Mouse (Mus musculus) left cerebral cortex, adult 11 months (tissue): ENCODE measurements around the gene Rpp25l.
"Not testable (repeated sequence)": the region's sequence is repeated elsewhere in the genome, so short reads cannot be mapped to it uniquely, and the experiment has no call there.

Source experiments
- DNase-seq: peaks from one replicate; pipeline ENCODE4 v3.0.0; 2022; ENCODE audit warnings: low spot score

Rpp25l gene

DNA sequence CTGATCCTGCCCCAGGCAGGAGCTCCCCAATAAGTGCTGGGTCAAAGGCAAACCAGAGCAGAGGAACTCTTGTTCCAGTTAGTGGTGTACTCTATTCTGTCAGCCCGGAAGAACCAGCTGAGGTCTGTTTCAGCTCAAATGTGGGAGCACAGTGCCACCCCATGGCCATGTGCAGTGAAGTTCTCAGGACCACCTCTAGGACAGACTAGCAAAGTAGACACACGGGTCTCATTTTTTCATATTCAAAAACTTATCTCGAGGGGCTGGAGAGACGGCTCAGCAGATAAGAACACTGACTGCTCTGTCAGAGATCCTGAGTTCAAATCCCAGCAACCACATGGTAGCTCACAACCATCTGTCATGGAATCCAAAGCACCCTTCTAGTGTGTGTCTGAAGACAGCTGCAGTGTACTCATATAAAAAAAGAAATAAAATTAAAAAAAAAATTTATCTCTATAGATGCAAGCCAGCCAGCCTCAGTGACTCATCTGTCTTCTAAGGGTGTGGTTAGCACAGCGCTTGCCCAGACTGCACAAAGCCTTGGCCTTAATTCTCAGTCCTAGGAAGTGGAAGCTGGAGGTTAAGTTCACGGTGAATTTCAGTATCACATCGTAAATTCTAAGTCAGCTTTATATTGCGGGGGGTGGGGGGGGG, 24.4 kb upstream of the Rpp25l start:
- peak; percentile 73 for DNase-seq

DNA sequence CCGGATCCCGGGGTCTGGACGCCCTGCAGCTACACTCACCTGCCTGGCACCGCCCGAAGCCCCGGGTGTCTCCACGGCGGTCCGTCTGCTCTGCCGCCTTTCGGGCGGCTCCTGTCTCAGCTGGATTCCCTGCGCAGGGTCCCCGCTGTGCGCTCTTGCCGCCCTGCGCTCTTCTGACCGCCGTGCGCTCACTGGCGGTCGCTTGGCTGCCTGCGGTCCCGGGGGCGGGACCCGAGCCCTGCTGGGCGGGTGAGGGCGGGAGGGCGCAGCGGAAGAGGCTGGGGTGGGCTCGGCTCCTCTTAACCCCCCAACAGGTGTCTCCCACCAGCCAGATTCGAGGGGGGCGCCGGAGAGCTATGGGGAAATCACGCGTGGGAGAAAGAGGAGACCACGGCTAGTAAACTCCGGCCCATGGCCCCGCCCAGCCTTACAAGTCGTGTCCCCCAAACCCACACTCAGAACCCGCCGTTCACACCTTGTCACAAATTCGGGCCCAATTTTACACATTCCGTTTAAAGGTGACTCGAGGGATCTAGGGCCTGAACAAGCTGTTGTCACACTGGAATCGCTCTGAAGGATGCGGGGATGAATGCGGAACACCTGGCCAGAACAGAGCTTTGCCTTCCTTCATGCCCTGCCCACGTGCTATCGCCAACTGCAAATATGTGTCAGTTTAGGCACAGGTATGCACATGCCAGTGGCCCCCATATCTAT, 17.9 kb upstream of the Rpp25l start, which contains the start of gene Arid3c:
Gene Arid3c (minus strand): TSS at position 91 of the 714 bp plus-strand sequence.
- DNase-seq = no peak

DNA sequence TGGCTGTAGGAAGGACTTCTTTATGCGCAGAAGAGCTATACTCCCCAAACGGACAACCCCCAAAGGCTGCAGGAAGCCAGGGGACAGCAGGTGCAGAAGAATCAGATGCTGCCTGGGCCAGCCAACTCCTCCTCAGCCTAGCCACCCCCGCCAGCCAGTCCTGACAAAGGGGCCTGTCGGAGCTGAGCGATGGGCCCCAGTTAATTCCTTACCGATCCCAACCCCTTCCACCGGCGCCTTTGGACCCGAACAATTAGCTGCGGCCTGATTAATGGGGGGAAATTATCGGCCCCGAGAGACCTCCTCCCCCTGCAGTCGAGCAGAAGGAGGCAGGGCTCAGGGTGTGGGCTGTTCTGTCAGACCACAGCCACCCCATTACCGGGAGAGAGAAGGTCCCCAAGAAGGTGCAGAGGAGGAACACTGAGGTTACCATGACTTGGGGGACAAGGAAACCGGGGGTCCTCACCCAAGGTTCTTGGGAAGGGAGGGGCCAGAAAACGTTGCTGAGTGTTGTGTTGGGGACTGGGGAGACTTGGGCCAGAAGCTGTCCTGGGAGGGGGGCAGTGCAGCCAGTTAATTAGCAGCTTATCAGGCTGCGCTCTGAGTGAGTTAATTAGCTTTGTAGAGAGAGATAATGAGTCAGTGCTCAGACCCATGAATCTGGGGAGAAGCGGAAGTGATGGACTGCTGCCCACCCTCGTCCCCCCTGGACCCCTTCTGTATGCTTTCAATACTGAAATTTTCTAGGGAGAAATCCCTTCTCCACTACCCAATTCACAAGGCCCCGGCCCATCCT, 13.7 kb upstream of the Rpp25l start:
- no peak for DNase-seq

DNA sequence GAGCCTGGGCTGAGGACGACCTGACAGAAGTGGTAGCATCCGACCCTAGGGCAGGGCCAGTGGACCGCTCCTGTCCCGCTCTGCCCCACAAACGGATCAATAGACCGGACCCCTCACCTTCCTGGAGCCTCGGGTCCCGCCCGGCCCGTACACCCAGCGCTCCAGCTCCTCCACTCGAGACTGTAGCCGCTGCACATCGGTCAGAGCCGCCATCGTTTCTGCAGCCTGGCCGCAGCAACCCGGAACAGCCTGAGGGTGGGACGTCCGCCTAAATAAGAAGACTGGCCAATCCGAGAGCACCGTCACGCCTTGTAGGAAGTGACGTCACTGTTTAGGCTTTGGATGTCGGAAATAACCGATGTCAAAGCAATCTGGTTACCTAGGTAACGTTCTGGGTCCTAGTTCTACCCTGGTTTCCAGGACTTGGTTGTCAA, 9.6 kb upstream of the Rpp25l start, which contains the start of gene Dctn3:
Gene Dctn3 (minus strand): TSS at position 253 of the 434 bp plus-strand sequence.
- peak; percentile 95 for DNase-seq

DNA sequence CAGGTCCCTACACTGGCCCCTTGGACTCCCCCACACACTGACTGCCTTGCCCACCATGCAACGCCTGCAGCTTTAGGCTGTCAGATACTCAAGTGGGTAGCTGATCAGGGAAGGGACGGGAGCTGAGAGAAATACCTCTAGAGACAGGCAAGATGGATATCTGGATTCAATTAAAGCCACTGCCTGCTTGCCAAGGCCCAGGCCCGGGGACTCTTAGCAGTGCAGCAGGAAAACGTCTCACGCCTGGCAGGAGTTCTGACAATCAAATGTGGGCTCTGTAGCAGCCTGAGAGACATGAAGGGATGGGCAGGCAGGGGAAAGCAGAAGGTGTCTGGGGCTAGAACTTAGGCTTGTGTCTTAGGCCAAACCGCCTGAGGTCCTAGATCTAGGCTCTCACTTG, 3.5 kb upstream of the Rpp25l start:
- DNase-seq = no peak

DNA sequence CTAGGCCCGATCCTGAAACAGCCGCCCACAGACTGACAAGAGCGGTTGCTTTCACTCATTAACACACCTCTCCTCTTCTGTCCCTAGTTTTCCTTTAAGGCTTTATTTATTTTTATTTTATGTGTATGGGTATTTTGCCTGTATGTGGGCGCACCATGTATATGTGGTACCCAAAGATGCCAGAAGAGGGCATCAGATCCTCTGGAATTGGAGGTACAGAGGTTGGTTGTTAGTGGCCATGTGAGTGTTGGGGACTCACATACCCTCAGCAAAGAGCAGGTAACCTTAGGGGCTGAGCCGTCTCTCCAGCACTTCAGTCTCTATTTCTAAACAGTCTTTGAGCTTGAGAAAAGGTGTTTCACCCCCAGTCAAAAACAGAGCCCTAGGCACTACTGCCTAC, 2.3 kb upstream of the Rpp25l start:
- DNase-seq = no peak

DNA sequence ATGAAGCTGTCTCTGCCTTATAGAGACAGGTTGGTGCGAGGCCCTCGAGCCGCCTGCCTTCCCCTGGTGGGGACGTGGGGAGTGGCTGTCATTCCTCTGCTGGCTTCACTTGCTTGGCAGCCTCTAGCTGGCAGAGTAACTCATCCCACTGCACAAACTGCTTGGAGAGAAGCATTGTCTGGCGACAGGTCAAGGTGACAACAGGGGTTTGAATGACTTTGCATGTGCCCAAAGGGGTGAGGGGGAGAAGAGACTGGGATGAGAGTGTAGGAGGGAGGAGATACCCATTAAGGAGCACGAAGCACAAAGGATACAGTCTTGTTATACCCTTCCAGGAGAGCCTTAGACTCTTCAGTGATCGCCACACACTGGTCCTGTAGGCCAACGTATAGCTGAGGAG, 1.7 kb upstream of the Rpp25l start:
- DNase-seq = no peak

DNA sequence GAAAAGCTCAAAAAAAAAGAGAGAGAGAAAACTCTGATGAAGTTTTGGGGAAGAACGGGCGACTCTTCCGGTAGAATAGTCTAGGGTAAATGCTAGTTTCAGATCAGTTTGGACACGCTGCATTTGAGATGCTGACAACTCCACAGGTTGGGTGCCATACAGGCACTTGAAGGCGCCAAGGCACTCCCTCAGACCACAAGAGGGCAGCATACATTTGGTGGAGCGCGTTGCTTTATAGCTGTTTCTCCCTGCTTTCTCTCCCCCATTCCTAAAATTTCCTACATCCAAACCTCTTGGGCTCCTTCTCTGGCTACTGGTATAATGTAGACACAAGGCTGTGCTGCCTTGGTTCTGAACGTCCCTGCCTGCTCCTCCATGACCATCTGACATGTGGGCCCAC, 942 bp upstream of the Rpp25l start:
- no peak for DNase-seq

DNA sequence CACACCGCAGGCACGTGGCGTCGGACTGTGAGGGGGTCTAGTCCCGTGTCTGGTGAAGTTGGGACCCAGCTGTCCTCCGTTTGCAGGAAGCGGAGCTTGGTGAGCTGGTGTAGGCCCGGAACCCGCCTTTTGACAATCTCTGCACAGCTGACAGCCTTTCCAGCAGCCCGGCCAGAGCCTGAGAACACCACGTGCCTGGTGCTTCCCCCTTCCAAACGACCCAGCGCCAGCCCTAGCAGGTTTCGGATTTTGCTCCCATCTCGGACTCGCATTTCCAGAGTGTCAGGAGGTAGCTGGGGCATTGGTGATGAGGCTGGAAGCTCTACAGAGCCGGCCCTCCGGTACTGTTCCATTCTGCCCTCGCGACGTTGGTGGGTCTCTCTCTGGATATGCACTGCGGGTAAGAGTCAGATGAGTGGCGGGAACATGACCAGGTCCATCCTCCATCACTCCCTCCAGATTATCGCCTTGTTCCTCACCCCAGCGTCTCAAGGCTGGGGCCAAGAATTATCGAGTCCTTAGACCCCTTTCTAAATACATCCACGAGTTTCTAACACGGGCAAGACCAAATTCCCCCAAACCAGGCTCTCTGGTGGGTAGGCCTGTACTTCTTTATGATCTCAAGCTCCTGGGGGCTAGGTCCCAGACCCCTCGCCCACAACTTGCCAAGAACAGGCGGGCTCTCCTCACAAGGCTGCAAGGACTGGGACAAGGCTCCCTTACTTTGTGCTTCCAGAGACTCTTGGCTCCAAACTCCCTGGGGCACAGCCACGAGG, 725 bp downstream of the Rpp25l start:
- DNase-seq = no peak

DNA sequence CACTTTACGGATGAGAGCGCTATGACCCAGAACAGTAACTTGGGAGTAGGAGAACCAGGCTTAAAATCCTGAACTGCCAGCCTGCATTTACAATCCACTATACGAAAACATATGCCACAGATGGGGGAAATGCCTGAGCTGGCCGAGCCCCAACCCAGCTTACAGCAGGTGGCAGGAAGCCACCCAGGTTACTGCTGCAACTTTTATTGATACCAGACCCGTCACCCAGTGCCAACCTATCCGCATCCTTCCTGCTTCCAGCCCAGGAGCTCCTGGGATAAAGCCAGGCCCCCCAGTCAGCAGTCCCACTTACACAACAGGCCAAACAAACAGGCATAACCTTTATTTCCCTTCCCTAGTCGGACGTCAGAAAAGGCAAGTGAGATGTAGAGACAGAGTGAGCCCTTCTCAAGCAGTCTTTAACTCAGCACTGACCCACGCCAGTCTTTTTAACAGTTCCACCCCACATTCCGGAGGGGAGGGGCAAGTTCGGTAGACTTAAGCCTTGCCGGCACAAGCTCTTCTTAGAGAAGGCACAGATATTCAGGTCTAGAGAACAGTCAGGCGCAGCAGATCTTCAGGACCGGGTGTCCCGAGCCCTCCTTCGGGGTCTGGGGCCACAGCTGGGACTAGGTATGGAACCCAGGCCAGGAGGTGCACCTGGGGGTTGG, 1.5 kb downstream of the Rpp25l start:
- DNase-seq = no peak

DNA sequence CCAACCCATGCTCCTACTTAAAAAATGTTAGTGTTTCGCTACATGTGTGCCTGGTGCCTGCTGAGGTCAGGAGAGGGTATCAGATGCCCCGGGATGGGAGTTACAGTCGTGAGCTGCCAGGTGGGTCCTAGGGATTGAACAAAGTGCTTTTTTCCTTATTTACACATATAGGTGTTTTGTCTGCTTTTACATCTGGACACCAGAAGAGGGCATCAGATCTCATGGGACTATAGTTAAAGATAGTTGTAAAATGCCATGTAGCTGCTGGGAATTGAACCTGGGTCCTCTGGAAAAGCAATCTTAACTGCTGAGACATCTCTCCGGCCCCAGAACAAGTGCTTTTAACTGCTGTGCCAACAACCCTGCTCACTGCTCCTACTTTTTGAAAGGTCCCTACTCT, 3.1 kb downstream of the Rpp25l start:
- DNase-seq = no peak

DNA sequence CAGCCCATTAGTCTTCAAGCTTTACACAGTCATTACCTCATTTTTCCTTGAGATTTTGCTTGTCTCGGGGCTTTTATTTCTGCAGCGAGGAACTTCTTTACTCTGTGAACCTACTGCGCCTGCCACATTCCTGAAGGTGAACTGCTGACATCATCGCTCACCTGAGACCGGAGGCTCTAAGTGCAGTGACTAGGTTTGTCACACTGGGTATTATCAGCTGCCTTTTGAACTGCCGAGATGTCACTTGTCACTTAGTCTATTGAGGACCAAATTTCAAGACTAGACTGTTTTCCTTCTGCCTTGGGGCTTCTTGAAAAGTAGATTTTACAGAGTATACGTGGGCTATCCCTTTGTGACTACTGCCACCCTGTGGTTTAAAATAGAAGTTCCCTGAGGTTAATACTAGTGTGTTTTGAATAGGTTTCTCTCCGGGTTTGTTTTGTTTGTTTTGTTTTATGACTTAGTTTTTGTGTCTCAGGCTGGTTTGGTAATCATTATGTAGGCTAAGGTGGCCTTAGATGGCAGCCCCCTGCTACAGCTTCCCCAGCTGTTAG, 5.1 kb downstream of the Rpp25l start:
- no peak for DNase-seq

DNA sequence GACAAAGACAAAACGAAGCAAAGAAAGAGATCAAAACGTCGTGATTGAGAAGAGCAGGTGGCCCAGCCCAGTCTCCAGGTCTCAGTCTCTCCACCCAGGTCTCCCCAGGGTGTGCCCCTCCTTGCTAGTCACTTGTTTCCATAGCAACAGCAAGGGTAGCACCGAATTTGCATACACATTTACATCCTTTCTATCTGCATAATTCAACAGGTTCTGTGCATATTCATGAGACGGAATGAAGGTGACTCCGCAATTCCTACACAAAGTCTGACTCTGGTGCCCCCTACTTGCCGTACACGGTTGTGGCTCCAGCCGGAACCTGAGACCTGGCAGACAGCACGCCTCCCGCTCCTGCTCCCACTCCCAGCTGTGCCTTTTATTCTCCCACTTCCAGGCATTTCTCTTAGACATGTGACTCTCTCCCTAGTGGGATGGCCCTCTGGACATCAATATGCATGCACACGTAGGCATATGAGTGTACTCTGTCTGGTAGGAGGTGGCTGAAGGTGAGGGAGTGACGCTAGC, 6.3 kb downstream of the Rpp25l start:
- peak; percentile 79 for DNase-seq

DNA sequence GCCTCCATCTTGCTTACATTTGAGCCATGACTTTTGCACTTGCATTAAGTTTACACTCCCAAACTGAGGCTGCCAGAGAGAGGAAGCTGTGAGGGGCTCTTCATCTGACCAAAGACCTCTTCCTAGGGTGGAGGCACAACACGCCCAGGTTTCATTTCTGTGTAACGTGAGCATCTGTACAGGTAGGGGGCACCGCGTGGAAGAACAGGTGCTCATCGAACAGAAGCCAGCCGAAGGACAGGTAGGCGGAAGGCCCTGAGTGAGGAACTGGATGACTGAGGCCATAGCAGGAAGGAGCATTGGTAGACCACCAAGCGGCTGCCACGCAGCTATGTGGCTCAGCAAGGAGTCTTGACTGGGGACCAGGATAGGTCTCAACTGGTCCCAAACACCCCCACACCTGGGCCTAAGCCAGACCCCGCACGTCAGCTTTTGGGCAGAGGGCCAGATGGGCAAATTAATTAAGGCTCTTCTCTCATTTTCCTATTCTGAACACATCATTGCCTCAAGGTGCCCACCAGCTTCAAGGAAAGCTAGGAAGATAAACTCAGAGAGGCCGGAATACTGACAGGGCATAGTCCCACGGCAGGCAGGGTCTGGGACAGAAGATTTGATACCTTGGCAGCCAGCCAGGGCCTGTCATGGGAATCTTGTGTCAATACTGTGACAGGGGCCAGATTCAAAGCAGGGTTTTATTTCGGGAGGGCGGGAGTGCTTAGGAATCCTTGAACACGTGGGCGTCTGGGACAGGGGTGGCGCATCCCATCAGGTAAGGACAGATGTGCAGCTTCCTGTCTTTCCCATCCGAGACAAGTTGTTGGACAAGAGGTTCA, 7.2 kb downstream of the Rpp25l start:
- DNase-seq = no peak

DNA sequence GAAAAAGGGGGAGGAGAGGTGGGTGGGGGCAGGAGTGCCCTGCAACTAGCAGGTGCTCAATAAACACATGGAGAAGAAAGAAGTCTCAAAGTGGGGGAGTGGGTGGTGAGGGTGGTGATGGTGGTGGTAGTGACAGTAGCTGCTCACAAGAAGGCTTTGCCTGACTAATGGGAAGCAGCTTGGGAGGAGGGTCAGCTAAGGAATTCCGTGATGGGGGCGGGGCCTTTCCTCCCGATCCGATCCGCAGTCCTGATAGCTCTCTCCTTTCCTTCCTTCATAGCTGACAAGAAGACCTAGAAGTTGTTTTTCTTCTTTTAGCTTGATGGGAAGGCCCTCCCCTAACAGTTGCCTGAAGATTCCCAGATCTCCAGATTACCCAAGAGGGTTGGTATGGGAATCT, 8.7 kb downstream of the Rpp25l start:
- no peak for DNase-seq

DNA sequence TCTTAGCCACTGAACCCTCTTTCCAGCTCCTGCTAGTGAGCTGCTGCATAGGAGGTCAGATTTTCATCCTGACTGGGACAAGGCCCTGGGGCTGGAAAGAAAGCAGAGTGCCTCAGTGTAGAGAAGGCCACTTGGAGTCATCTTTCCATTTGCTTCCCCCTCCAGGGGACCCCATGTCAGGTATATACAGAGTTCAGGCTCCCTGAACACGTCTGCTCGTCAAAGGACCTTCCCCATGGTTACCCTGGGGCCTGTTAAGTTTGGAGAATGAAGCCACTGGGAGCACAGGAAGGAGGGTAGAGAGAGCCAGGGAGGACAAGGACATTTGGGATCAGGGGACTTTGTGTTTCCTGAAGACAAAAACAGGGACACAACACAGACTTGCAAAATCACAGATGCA, 11.1 kb downstream of the Rpp25l start:
- not testable (repeated sequence) for DNase-seq

DNA sequence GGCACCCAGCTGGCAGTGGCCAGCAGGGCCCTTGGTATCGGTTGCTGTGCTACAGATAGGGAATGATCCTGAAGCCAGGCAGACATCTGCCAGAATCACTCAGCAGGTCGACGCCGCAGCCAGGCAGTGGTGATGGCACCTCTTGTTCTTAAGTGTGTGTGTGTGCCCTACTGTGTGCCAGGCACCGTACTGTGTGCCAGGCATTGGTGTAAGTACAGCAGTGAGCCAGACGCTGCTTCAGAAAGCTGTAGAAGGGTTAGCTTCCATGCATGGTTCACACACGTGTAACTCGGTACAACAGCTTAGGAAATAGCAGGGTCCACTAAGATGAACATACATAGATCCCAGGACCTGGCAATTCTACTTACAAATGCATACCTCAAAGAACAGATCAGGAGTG, 13.1 kb downstream of the Rpp25l start:
- not testable (repeated sequence) for DNase-seq

DNA sequence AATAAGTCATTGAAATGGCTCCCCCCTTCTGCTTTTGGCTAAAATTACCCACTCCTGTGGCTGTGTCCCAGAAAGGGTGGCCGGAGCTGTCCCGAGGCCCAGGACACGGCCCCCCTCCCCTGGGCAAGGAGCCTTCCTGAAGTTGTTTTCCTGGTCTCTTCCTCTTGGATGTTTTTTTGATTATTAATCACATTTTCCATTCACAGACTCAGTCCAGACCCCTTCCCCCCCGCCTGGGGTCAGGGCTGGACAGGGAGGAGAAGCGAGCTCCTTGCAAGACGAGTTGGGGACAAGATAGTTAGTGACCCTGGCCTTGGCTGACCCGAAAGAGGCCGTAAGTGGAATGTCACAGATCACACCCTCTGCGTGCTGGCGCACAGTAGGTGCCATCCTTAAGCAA, 13.6 kb downstream of the Rpp25l start, which contains the start of gene Il11ra1:
Gene Il11ra1 (plus strand): TSS at position 207 of the 400 bp plus-strand sequence.
- DNase-seq = not testable (repeated sequence)

DNA sequence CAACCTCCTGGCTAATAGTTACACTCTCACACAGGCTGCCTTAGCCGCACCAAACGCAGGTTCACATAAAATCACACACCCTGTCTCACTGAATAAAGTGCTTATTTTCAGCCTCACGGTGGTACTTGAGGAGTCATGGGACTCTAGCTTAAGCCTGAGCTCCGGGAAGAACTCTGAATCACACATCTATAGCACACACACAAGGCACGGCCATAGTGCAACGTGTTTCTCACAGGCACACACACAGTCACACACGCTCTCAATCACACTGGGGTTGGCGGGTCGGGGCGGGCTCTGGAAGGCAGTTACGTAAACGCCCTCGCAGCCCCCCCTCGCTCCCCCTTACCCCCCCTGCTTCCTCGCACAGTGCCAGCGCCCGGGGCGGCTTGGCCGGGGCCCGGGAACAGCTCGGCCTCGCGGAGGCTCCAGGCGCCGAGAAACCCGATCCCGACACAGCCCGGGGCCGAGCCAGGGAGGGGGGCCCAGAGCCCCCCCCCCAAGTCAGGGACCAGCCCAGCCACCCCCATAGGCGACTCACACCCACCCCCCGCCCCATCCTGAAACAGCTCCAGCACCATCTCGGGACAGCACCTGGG, 14.8 kb downstream of the Rpp25l start:
- DNase-seq = not testable (repeated sequence)
